Mouse (Mus musculus) monocyte, adult 5-6 weeks (primary cell): ENCODE results near the gene Bbs12. TPM values are rescaled to one million over a fixed set of nuclear protein-coding genes. Genes with fewer than 3 reads are reported as not detected.

Experiments
- ATAC-seq: fragments of 153-309, 156-312 bp; replicated peaks from 2 replicates; pipeline ENCODE4 v1.8.0; 2017; ENCODE audit warnings: mild to moderate bottlenecking; ENCODE audit not compliant: low TSS enrichment, insufficient number of reproducible peaks, severe bottlenecking, poor library complexity, low FRiP score
- total RNA-seq: library from RNA; stranded (forward); fragments of 200-1000, 200-491, 200-594 nt; gene quantifications from 3 replicates; pipeline ENCODE4 v1.2.3, GENCODE M21; 2017

Gene Bbs12
- total RNA-seq, 1 experiment from 2014 or later = 1.9 TPM

- ATAC-seq = no peak
These were observed 3.9 kb downstream of the Bbs12 start for GRCm38 (mm10) chr3:37316233-37316632.

GRCm38 (mm10) chr3:37324310-37324709 lies 12.0 kb downstream of the Bbs12 start:
- ATAC-seq = peak; percentile 40; the same call in 1 of the 2 replicates

GRCm38 (mm10) chr3:37325317-37326112 lies 13.2 kb downstream of the Bbs12 start:
- ATAC-seq = no peak

- no peak for ATAC-seq
These were observed 14.3 kb downstream of the Bbs12 start for GRCm38 (mm10) chr3:37326627-37327026.

GRCm38 (mm10) chr3:37328489-37328888 lies 16.1 kb downstream of the Bbs12 start:
- ATAC-seq = no peak

- no peak for ATAC-seq
These were observed 17.6 kb downstream of the Bbs12 start for GRCm38 (mm10) chr3:37329963-37330362.

GRCm38 (mm10) chr3:37331999-37332449 lies 19.7 kb downstream of the Bbs12 start:
- peak; percentile 81 for ATAC-seq

GRCm38 (mm10) chr3:37334053-37334452 lies 21.7 kb downstream of the Bbs12 start:
- ATAC-seq = no peak

- no peak for ATAC-seq
These were observed 28.8 kb downstream of the Bbs12 start for GRCm38 (mm10) chr3:37341110-37341509.

GRCm38 (mm10) chr3:37342811-37343210 lies 30.5 kb downstream of the Bbs12 start:
- ATAC-seq = no peak

- no peak for ATAC-seq
These were observed 35.3 kb downstream of the Bbs12 start for GRCm38 (mm10) chr3:37347671-37348070.

- ATAC-seq = no peak
These were observed 36.1 kb downstream of the Bbs12 start, which contains the start of gene Fgf2 for GRCm38 (mm10) chr3:37348221-37349165. TSS of gene Fgf2 (plus strand) at chr3:37348346.

- ATAC-seq = no peak
These were observed 36.8 kb downstream of the Bbs12 start for GRCm38 (mm10) chr3:37349166-37349548.

GRCm38 (mm10) chr3:37350386-37350785 lies 38.0 kb downstream of the Bbs12 start:
- ATAC-seq = no peak

- ATAC-seq = no peak
These were observed 41.7 kb downstream of the Bbs12 start for GRCm38 (mm10) chr3:37353951-37354481.

GRCm38 (mm10) chr3:37354737-37355136 lies 42.4 kb downstream of the Bbs12 start:
- ATAC-seq = no peak

GRCm38 (mm10) chr3:37360729-37361128 lies 48.4 kb downstream of the Bbs12 start:
- ATAC-seq = peak; percentile 33

- no peak for ATAC-seq
These were observed 52.8 kb downstream of the Bbs12 start for GRCm38 (mm10) chr3:37365144-37365543.

GRCm38 (mm10) chr3:37365976-37366375 lies 53.6 kb downstream of the Bbs12 start:
- ATAC-seq = no peak
